ENCODE assay signal across 25 mouse cellular contexts in the genomic region with DNA sequence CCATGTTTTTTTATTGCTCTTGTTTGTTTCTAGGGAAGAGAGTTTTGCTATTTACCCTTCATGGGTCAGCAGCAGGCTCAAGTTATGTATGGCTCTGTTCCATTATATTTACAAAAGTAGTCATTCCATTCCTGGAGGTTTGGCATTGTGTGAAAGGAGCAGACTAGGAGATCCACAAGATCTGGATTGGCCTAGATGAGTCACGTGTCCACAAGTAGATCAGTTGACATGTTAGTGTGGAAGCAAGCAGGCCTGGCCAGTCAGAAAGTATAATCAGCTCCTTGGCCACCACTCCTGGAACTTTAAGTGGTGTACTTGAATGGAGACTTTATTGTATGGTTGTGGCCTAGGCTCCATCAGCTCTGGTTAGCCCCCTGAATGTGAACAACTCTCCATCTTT. TPM values are rescaled to one million over a fixed set of nuclear protein-coding genes. Genes with fewer than 3 reads are reported as not detected.
A peak's percentile ranks its signal among the peaks of the same experiment; 100 is the strongest.
DNase-seq lines count a peak whose midpoint lies in the region; ATAC-seq and TF ChIP-seq lines count a peak whose summit lies in the region.
"Had no signal": no experiment of that assay in that cellular context is flagged by ENCODE, and none has a peak within 500 bp of the region (broad histone marks: within the 10 kb centered on the region; RNA-seq: fewer than 3 reads in every experiment).

No protein-coding gene starts in this region.

- H3K27ac ChIP-seq in kidney, embryonic 14.5 days (ENCODE audit: low read depth, low read length) = no peak overlapping the region
- H3K27ac ChIP-seq: embryonic facial prominence, embryonic 15.5 days; heart, embryonic 15.5 days; hindbrain, embryonic 14.5 days; left cerebral cortex, adult 2 months; liver, embryonic 15.5 days; midbrain, embryonic 13.5 days had no signal

- no peaks in the 10 kb centered on the region for H3K79me3 ChIP-seq in C2C12 (ENCODE audit: low read depth)

- no peaks in the 10 kb centered on the region for H3K36me3 ChIP-seq in kidney, embryonic 14.5 days (ENCODE audit: control insufficient read depth, insufficient read depth, low read length)
- H3K36me3 ChIP-seq in C2C12 (ENCODE audit: control insufficient read depth, insufficient read depth) = no peaks in the 10 kb centered on the region
- H3K36me3 ChIP-seq: embryonic facial prominence, embryonic 15.5 days; heart, embryonic 15.5 days; liver, embryonic 15.5 days; midbrain, embryonic 13.5 days had no signal

- 89% methylated on average over 1 of the region's 1 CpGs for WGBS in kidney, embryonic 14.5 days

- H3K4me2 ChIP-seq in kidney, embryonic 14.5 days (replicated peaks; ENCODE audit: low read depth, low read length) = no peak overlapping the region
- H3K4me2 ChIP-seq: embryonic facial prominence, embryonic 15.5 days; heart, embryonic 15.5 days; hindbrain, embryonic 14.5 days; liver, embryonic 15.5 days; midbrain, embryonic 13.5 days had no signal

- no peak for TF ChIP-seq CTCF in C2C12 (IDR thresholded peaks at IDR 0.05; ENCODE audit: control insufficient read depth, insufficient read depth, insufficient read length)

- H3K79me2 ChIP-seq in C2C12 (ENCODE audit: control insufficient read depth, insufficient read depth) = no peaks in the 10 kb centered on the region

- ATAC-seq in kidney, embryonic 14.5 days (ENCODE audit: low FRiP score, low TSS enrichment) = no peak
- no peak for ATAC-seq in megakaryocyte-erythroid progenitor cell, adult 5-6 weeks (replicated peaks; ENCODE audit: low FRiP score, low TSS enrichment, poor library complexity, severe bottlenecking)
- ATAC-seq: forebrain, postnatal 0 days; inflammation-experienced regulatory T-cells, adult 6 months; midbrain, embryonic 13.5 days had no signal

- peak; percentile 57 for DNase-seq in kidney, adult 18-20 months
- peak; percentile 50 to 81 for DNase-seq in kidney, adult 8-10 months
- DNase-seq in kidney, postnatal 25 days = peak; percentile 58 to 76
- no peak for DNase-seq in retina, embryonic 14.5 days (ENCODE audit: low spot score)
- DNase-seq: adrenal gland, postnatal 25 days; B cell, adult 2 months; cerebellum, adult 9-10 months; forebrain, postnatal 0 days; gastrocnemius, postnatal 14 days; heart, adult 18-20 months; heart, postnatal 4 days; lung, postnatal 14 days; right cerebral cortex, adult 18-20 months; right cerebral cortex, postnatal 4 days; thymus, postnatal 25 days had no signal

- H3K9me3 ChIP-seq in kidney, embryonic 14.5 days (ENCODE audit: control insufficient read depth, low read length) = no peaks in the 10 kb centered on the region
- H3K9me3 ChIP-seq: embryonic facial prominence, embryonic 15.5 days; heart, embryonic 15.5 days; liver, embryonic 15.5 days; midbrain, embryonic 13.5 days had no signal

- no peak overlapping the region for H3ac ChIP-seq in C2C12 (ENCODE audit: control insufficient read depth, insufficient read length, low read depth)

- peaks cover 21% of the 10 kb centered on the region for H3K4me1 ChIP-seq in kidney, embryonic 14.5 days (ENCODE audit: control insufficient read depth, insufficient read depth, low read length)
- H3K4me1 ChIP-seq: midbrain, embryonic 13.5 days had no signal

- no peak overlapping the region for H3K9ac ChIP-seq in kidney, embryonic 14.5 days (ENCODE audit: low read depth, low read length)
- H3K9ac ChIP-seq: embryonic facial prominence, embryonic 15.5 days; forebrain, postnatal 0 days; heart, embryonic 15.5 days; hindbrain, embryonic 14.5 days; liver, embryonic 15.5 days; midbrain, embryonic 13.5 days had no signal

- H3K4me3 ChIP-seq in kidney, embryonic 14.5 days (ENCODE audit: low read length) = no peak overlapping the region
- no peak overlapping the region for H3K4me3 ChIP-seq in C2C12 (ENCODE audit: insufficient read depth, poor library complexity, severe bottlenecking)
- H3K4me3 ChIP-seq: embryonic facial prominence, embryonic 15.5 days; heart, embryonic 15.5 days; left cerebral cortex, adult 2 months; liver, embryonic 15.5 days; midbrain, embryonic 13.5 days had no signal

- H3K27me3 ChIP-seq in kidney, embryonic 14.5 days (ENCODE audit: control insufficient read depth, insufficient read depth, low read length) = no peaks in the 10 kb centered on the region
- no peaks in the 10 kb centered on the region for H3K27me3 ChIP-seq in C2C12 (ENCODE audit: control insufficient read depth, insufficient read depth, insufficient read length)
- H3K27me3 ChIP-seq: embryonic facial prominence, embryonic 15.5 days; heart, embryonic 15.5 days; liver, embryonic 15.5 days; midbrain, embryonic 13.5 days had no signal

TF ChIP-seq in C2C12, 6 proteins besides CTCF, POLR2A, EP300 and RAD21:
- TF ChIP-seq MYOG (IDR thresholded peaks at IDR 0.05; ENCODE audit: control insufficient read depth, extremely low read depth, insufficient read length) = no peak
- peak; percentile 75 for TF ChIP-seq USF1 (IDR thresholded peaks at IDR 0.05; ENCODE audit: low read depth)
TF ChIP-seq in C2C12: peak in this region for 1.

RNA-seq across cellular contexts. Expression of a gene that starts 25.2 kb away (rescaled TPM):
- 19.9 and 42.0 TPM in 2 replicates for polyA plus RNA-seq in kidney, embryonic 14.5 days (2014; fragmentation: Nextera tagmentation; extraction: Ambion mirVana)
- polyA plus RNA-seq in C2C12 (2012; fragmentation: generic; extraction: Trizol) = 0.60 TPM
- total RNA-seq in megakaryocyte-erythroid progenitor cell, adult 5-6 weeks (2014; fragmentation: Nextera tagmentation) = not detected in 2 replicates
- 0.14 TPM in 1 of 2 replicates, not detected in the other for total RNA-seq in megakaryocyte-erythroid progenitor cell, adult 5-6 weeks (2017)
- polyA plus RNA-seq: inflammation-experienced regulatory T-cells, adult 6 months had no signal

RNA-seq across cellular contexts. Expression of a gene that starts 25.3 kb away (rescaled TPM):
- 19.2 and 31.9 TPM in 2 replicates for polyA plus RNA-seq in kidney, embryonic 14.5 days (2014; fragmentation: Nextera tagmentation; extraction: Ambion mirVana)
- 4.5 TPM for polyA plus RNA-seq in C2C12 (2012; fragmentation: generic; extraction: Trizol)
- 20.8 and 21.9 TPM in 2 replicates for total RNA-seq in megakaryocyte-erythroid progenitor cell, adult 5-6 weeks (2014; fragmentation: Nextera tagmentation)
- 15.5 and 19.1 TPM in 2 replicates for total RNA-seq in megakaryocyte-erythroid progenitor cell, adult 5-6 weeks (2017)

Comparison
In these comparisons a context has a peak if more than half of its experiments do, and no peak if none do; other contexts are left out.
1. RNA of a gene that starts 25.2 kb away (polyA plus RNA-seq): 19.9 to 42.0 TPM in kidney, embryonic 14.5 days; 0.60 TPM in C2C12 (single experiment); every median in the first group is over 10 times any median in the second.